Mouse (Mus musculus) gastrocnemius, postnatal 14 days (tissue): ENCODE measurements around the gene Eif4h. TPM values are rescaled to one million over a fixed set of nuclear protein-coding genes. Genes with fewer than 3 reads are reported as not detected.
"Not testable (repeated sequence)": the region's sequence is repeated elsewhere in the genome, so short reads cannot be mapped to it uniquely, and the experiment has no call there.

Source experiments
- DNase-seq: peaks from one replicate; pipeline ENCODE4 v3.0.0; 2021; ENCODE audit warnings: mixed read lengths
- intact Hi-C: fragments of 180-260 bp; cut with DNase I; formaldehyde crosslinking; loops from one replicate; pipeline ENCODE4 v1.15.1; 2025; ENCODE audit warnings: low total_unique reads
- total RNA-seq, 2 experiments: library from RNA; stranded (reverse); gene quantifications; 2 replicates each; pipeline ENCODE4 v1.2.3; 2021

Eif4h gene
- total RNA-seq, 2 experiments from 2014 or later: 110 to 114 TPM

- intact Hi-C loops: no loop called here
- DNase-seq: no peak
Observed at GRCm38 (mm10) chr5:134656708-134657107, 17.4 kb upstream of the Eif4h start.

- intact Hi-C loops: no loop called here
- no peak for DNase-seq
Observed at GRCm38 (mm10) chr5:134652015-134652414, 12.7 kb upstream of the Eif4h start.

GRCm38 (mm10) chr5:134650926-134651325, 11.6 kb upstream of the Eif4h start:
- intact Hi-C loops: no loop called here
- peak; percentile 43 for DNase-seq

- DNase-seq, intact Hi-C loops: not testable (repeated sequence)
Observed at GRCm38 (mm10) chr5:134648976-134649375, 9.7 kb upstream of the Eif4h start.

GRCm38 (mm10) chr5:134647394-134647793, 8.1 kb upstream of the Eif4h start:
- no peak for DNase-seq

GRCm38 (mm10) chr5:134646461-134646860, 7.2 kb upstream of the Eif4h start:
- intact Hi-C loops: no loop called here
- no peak for DNase-seq

More at GRCm38 (mm10) chr5:134647394-134647793, 8.1 kb upstream of the Eif4h start:
- intact Hi-C loops: no loop called here

GRCm38 (mm10) chr5:134644643-134645118, 5.4 kb upstream of the Eif4h start:
- no peak for DNase-seq
- intact Hi-C loops: no loop called here

GRCm38 (mm10) chr5:134644121-134644520, 4.8 kb upstream of the Eif4h start:
- intact Hi-C loops: no loop called here
- DNase-seq: no peak

- DNase-seq: no peak
- intact Hi-C loops: no loop called here
Observed at GRCm38 (mm10) chr5:134640371-134640770, 1.1 kb upstream of the Eif4h start.

- no peak for DNase-seq
- intact Hi-C loops: no loop called here
Observed at GRCm38 (mm10) chr5:134638461-134639268, 625 bp downstream of the Eif4h start.

- intact Hi-C loops: no loop called here
- DNase-seq: no peak
Observed at GRCm38 (mm10) chr5:134637820-134638367, 1.4 kb downstream of the Eif4h start.

GRCm38 (mm10) chr5:134632841-134633240, 6.4 kb downstream of the Eif4h start:
- intact Hi-C loops: no loop called here

GRCm38 (mm10) chr5:134630835-134631234, 8.5 kb downstream of the Eif4h start:
- DNase-seq: no peak
- intact Hi-C loops: no loop called here

More at GRCm38 (mm10) chr5:134632841-134633240, 6.4 kb downstream of the Eif4h start:
- DNase-seq: no peak

GRCm38 (mm10) chr5:134629508-134629907, 9.8 kb downstream of the Eif4h start:
- no peak for DNase-seq
- intact Hi-C loops: no loop called here

GRCm38 (mm10) chr5:134622069-134622468, 17.2 kb downstream of the Eif4h start:
- intact Hi-C loops: no loop called here

GRCm38 (mm10) chr5:134621099-134621640, 18.1 kb downstream of the Eif4h start:
- intact Hi-C loops: no loop called here
- DNase-seq: no peak

More at GRCm38 (mm10) chr5:134622069-134622468, 17.2 kb downstream of the Eif4h start:
- DNase-seq: no peak

- no peak for DNase-seq
- intact Hi-C loops: no loop called here
Observed at GRCm38 (mm10) chr5:134620457-134620856, 18.8 kb downstream of the Eif4h start.

GRCm38 (mm10) chr5:134617071-134617470, 22.2 kb downstream of the Eif4h start:
- intact Hi-C loops: no loop called here
- DNase-seq: peak; percentile 64

GRCm38 (mm10) chr5:134615780-134616179, 23.5 kb downstream of the Eif4h start:
- intact Hi-C loops: no loop called here
- DNase-seq: no peak

GRCm38 (mm10) chr5:134615380-134615779, 23.9 kb downstream of the Eif4h start:
- intact Hi-C loops: no loop called here
- DNase-seq: no peak

- intact Hi-C loops: no loop called here
- no peak for DNase-seq
Observed at GRCm38 (mm10) chr5:134614802-134615201, 24.5 kb downstream of the Eif4h start, which contains the start of gene Lat2. TSS of gene Lat2 (minus strand) at chr5:134615025.
